Comparison of ENCODE assay signal across 26 mouse cellular contexts in the genomic region with DNA sequence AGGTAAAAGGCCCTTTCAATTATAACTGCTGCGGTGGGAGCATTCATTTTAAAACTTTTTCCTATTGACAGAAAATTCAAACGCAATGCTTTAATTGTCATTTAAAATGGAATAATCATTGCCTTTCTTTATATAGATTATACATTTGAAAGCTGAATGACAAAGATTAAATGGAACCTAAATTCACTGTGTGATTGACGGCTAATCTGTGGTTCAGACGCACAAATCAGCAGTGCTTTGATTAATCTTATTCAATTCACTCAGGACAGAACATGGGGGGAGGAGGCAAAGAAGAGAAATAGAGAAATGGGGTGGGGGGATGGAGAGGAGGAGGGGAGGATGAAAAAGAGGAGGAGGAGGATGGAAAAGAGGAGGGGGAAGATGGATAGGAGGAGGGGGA.
"Had no signal": no experiment of that assay in that cellular context is flagged by ENCODE, and none has a peak within 500 bp of the region (broad histone marks: within the 10 kb centered on the region; RNA-seq: fewer than 3 reads in every experiment).

No protein-coding gene starts in this region.

- H3K9me3 ChIP-seq: heart, embryonic 13.5 days; heart, embryonic 15.5 days; hindbrain, embryonic 13.5 days; hindbrain, embryonic 15.5 days; limb, embryonic 10.5 days; limb, embryonic 12.5 days; liver, embryonic 13.5 days; liver, embryonic 15.5 days had no signal

- H3K4me2 ChIP-seq: heart, embryonic 11.5 days; heart, embryonic 13.5 days; heart, embryonic 15.5 days; hindbrain, embryonic 13.5 days; hindbrain, embryonic 15.5 days; limb, embryonic 12.5 days; liver, embryonic 11.5 days; liver, embryonic 13.5 days; liver, embryonic 15.5 days had no signal

- H3K27ac ChIP-seq: heart, adult 2 months; heart, embryonic 13.5 days; heart, embryonic 15.5 days; hindbrain, embryonic 13.5 days; hindbrain, embryonic 15.5 days; hindbrain, postnatal 0 days; layer of hippocampus, adult 2 months; left cerebral cortex, adult 2 months; limb, embryonic 10.5 days; limb, embryonic 12.5 days; liver, embryonic 13.5 days; liver, embryonic 15.5 days had no signal

- H3K4me1 ChIP-seq: heart, embryonic 13.5 days; heart, embryonic 15.5 days; hindbrain, embryonic 13.5 days; hindbrain, embryonic 15.5 days; limb, embryonic 10.5 days; limb, embryonic 12.5 days; liver, embryonic 13.5 days; liver, embryonic 15.5 days had no signal

- ATAC-seq: hindbrain, postnatal 0 days; intestine, embryonic 16.5 days had no signal

- DNase-seq: gastrocnemius, postnatal 14 days; gastrocnemius, postnatal 36 days; heart, adult 11 months; heart, adult 2 months; heart, postnatal 14 days; heart, postnatal 36 days; kidney, adult 11 months; kidney, adult 8-10 months; kidney, postnatal 10 days; kidney, postnatal 25 days; kidney, postnatal 4 days; liver; liver, embryonic 13.5 days had no signal

- H3K27me3 ChIP-seq: heart, embryonic 13.5 days; heart, embryonic 15.5 days; hindbrain, embryonic 13.5 days; hindbrain, embryonic 15.5 days; limb, embryonic 12.5 days; liver, embryonic 13.5 days; liver, embryonic 15.5 days had no signal

- H3K36me3 ChIP-seq: heart, embryonic 13.5 days; heart, embryonic 15.5 days; hindbrain, embryonic 13.5 days; hindbrain, embryonic 15.5 days; limb, embryonic 10.5 days; limb, embryonic 12.5 days; liver, embryonic 13.5 days; liver, embryonic 15.5 days had no signal

- H3K9ac ChIP-seq: heart, embryonic 13.5 days; heart, embryonic 15.5 days; hindbrain, embryonic 13.5 days; hindbrain, embryonic 15.5 days; limb, embryonic 12.5 days; liver, embryonic 13.5 days; liver, embryonic 15.5 days had no signal

- H3K4me3 ChIP-seq: heart, adult 2 months; heart, embryonic 13.5 days; heart, embryonic 15.5 days; hindbrain, embryonic 13.5 days; hindbrain, embryonic 15.5 days; layer of hippocampus, adult 2 months; left cerebral cortex, adult 2 months; limb, embryonic 10.5 days; limb, embryonic 12.5 days; liver, embryonic 13.5 days; liver, embryonic 15.5 days had no signal
